Mouse (Mus musculus) lung, adult 2 months (tissue): ENCODE results near the gene Cuedc1. TPM values are rescaled to one million over a fixed set of nuclear protein-coding genes. Genes with fewer than 3 reads are reported as not detected.

ENCODE experiments used
- DNase-seq: peaks from one replicate; pipeline ENCODE4 v3.0.0; 2022
- H3K4me1 ChIP-seq: fragments of 200-500 bp; 2 replicates; pipeline ENCODE4 v1.6.1; 2011; ENCODE audit warnings: low read length; ENCODE audit not compliant: control insufficient read depth, insufficient read depth
- H3K4me3 ChIP-seq: fragments of 200-500 bp; replicated peaks from 2 replicates; pipeline ENCODE3; 2011; ENCODE audit warnings: low read depth, mild to moderate bottlenecking, control low read depth, low read length; ENCODE audit errors: extremely low read depth
- CTCF ChIP-seq: fragments of 200-500 bp; IDR thresholded peaks from 2 replicates; pipeline ENCODE4 v1.5.1; 2011; ENCODE audit warnings: mild to moderate bottlenecking, low read length, control low read depth; ENCODE audit not compliant: insufficient read depth
- POLR2A ChIP-seq: fragments of 200-500 bp; IDR thresholded peaks from 2 replicates; pipeline ENCODE4 v1.6.1; 2011; ENCODE audit warnings: low read depth, mild to moderate bottlenecking, control low read depth, low read length, borderline replicate concordance; ENCODE audit errors: extremely low read depth
- WGBS: fragments of 180-500 bp; shearing (Covaris S2); methylation state at CpG from one replicate; pipeline ENCODE4 v1.1.7; 2018; 5-methylcytosine and 5-hydroxymethylcytosine counted together
- polyA plus RNA-seq: library from polyadenylated mRNA; depleted of rRNA; stranded (reverse); fragments of >200 nt; gene quantifications from 2 replicates; pipeline ENCODE4 v1.2.3, GENCODE M21; 2012

The Cuedc1 gene
- polyA plus RNA-seq, 1 experiment: 42.9 TPM

- 73% methylated on average over 6 of the region's 6 CpGs for WGBS
- no peak overlapping the region for H3K4me3 ChIP-seq
- no peak for DNase-seq
- TF ChIP-seq CTCF: no peak
- no peak for TF ChIP-seq POLR2A
- H3K4me1 ChIP-seq: peaks cover 33% of the 10 kb centered on the region
Observed at GRCm38 (mm10) chr11:88116568-88116967, 18.7 kb downstream of the Cuedc1 start.

- TF ChIP-seq POLR2A: no peak
- no peak for TF ChIP-seq CTCF
- H3K4me3 ChIP-seq: no peak overlapping the region
- 20% methylated on average over 10 of the region's 10 CpGs for WGBS
- DNase-seq: no peak
- H3K4me1 ChIP-seq: peaks cover 33% of the 10 kb centered on the region
Observed at GRCm38 (mm10) chr11:88117356-88118090, 19.7 kb downstream of the Cuedc1 start.

GRCm38 (mm10) chr11:88118091-88118440 lies 20.2 kb downstream of the Cuedc1 start:
- WGBS: 40% methylated on average over 6 of the region's 6 CpGs
- Histone ChIP-seq H3K4me3 (no peak overlapping the region), H3K4me1 (peaks cover 33% of the 10 kb centered on the region)
- DNase-seq: no peak
- TF ChIP-seq CTCF (no peak), POLR2A (no peak)

DNA sequence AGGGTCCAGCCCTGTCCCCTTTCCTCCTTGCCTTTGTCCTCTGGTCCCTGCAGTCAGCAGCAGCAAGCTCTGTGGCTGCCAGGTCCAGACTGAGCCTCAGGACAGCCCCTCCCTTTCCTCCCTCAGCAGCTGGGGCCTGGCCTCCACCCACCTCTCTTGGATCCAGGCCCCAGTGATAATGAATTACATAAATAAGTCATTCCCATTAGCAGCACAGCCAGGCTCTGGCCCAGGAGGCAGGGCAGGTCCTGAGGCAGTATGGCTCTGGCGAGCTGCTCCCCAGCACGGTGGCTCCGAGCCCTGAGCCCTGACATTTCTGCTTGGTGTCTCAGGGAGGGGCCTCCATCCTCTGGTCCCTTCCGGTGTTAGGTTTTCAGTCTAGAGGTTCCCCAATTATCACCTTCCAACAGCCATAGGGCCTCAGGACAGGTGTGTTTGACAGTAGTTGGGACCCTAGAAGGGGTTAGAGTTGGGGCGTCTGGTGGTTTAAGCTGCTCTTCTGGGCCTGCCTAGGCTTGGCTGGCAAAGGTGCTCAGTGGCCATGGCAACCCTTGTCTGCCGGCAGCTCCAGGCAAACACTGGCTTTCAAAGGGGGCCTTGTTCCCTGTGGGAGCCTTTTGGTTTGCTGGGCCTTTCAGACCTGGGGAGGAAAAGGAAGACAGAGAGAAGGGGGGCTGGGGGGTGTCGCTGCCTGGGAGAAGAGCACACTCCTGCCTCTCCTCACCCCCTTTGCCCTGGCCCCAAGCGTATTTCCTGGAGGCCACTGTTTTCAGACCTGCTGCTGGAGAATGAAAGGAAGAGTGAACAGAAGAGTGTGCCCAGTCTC lies 21.2 kb downstream of the Cuedc1 start:
- DNase-seq: peak; percentile 63
- H3K4me1 ChIP-seq: peaks cover 30% of the 10 kb centered on the region
- peak; percentile 85; the same call in 1 of the 2 replicates for TF ChIP-seq POLR2A
- no peak for TF ChIP-seq CTCF
- no peak overlapping the region for H3K4me3 ChIP-seq
- 18% methylated on average over 8 of the region's 8 CpGs for WGBS

GRCm38 (mm10) chr11:88122545-88122944 lies 24.7 kb downstream of the Cuedc1 start:
- peaks cover 22% of the 10 kb centered on the region for H3K4me1 ChIP-seq
- DNase-seq: no peak
- WGBS: 74% methylated on average over 5 of the region's 5 CpGs
- TF ChIP-seq POLR2A: no peak
- no peak for TF ChIP-seq CTCF
- H3K4me3 ChIP-seq: no peak overlapping the region

- TF ChIP-seq CTCF (no peak), POLR2A (no peak)
- WGBS: 78% methylated on average over 5 of the region's 5 CpGs
- no peak overlapping the region for H3K4me3 ChIP-seq
- no peak for DNase-seq
- H3K4me1 ChIP-seq: peaks cover 17% of the 10 kb centered on the region
Observed at GRCm38 (mm10) chr11:88123021-88123420, 25.2 kb downstream of the Cuedc1 start.

DNA sequence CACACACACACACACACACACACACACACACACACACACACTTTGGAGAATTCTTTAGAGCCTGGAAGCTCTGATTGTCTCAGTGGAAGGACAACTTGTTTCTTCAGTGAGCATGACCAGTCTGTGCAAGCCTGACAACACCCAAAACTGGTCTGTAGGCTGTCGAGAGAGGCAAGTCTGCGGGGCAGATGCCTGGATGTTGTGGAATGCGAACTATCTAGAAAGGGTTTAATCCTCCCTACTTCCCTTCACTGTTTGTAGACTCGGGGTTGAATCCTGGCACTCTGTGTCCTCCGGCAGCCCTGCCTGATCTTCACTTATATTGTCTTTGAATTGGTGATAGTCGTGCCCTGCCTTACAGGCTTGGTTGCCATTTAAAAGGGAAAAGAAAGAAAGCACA lies 25.9 kb downstream of the Cuedc1 start:
- no peak for DNase-seq
- TF ChIP-seq CTCF (no peak), POLR2A (no peak)
- 53% methylated on average over 6 of the region's 6 CpGs for WGBS

GRCm38 (mm10) chr11:88125483-88125882 lies 27.6 kb downstream of the Cuedc1 start:
- DNase-seq: no peak
- 81% methylated on average over 7 of the region's 7 CpGs for WGBS
- Histone ChIP-seq H3K4me3 (no peak overlapping the region), H3K4me1 (no peaks in the 10 kb centered on the region)
- TF ChIP-seq CTCF: no peak
- no peak for TF ChIP-seq POLR2A

More for the DNA sequence above, 25.9 kb downstream of the Cuedc1 start:
- peaks cover 11% of the 10 kb centered on the region for H3K4me1 ChIP-seq
- H3K4me3 ChIP-seq: no peak overlapping the region

- no peak for TF ChIP-seq CTCF
- Histone ChIP-seq H3K4me1 (peaks cover 2% of the 10 kb centered on the region; the same call in 1 of the 2 replicates), H3K4me3 (no peak overlapping the region)
- 70% methylated on average over 5 of the region's 5 CpGs for WGBS
- no peak for DNase-seq
Observed at GRCm38 (mm10) chr11:88126306-88126793, 28.5 kb downstream of the Cuedc1 start.

- Histone ChIP-seq H3K4me3 (no peak overlapping the region), H3K4me1 (peaks cover 14% of the 10 kb centered on the region)
- TF ChIP-seq POLR2A: no peak
- TF ChIP-seq CTCF: no peak
- DNase-seq: no peak
- 94% methylated on average over 9 of the region's 9 CpGs for WGBS
Observed at GRCm38 (mm10) chr11:88128461-88128860, 30.6 kb downstream of the Cuedc1 start.

- peaks cover 14% of the 10 kb centered on the region for H3K4me1 ChIP-seq
- TF ChIP-seq CTCF: no peak
- TF ChIP-seq POLR2A: no peak
- 91% methylated on average over 3 of the region's 3 CpGs for WGBS
- no peak for DNase-seq
- H3K4me3 ChIP-seq: no peak overlapping the region
Observed at GRCm38 (mm10) chr11:88129281-88129680, 31.4 kb downstream of the Cuedc1 start.
